Mouse (Mus musculus): ENCODE data around the gene Abce1.
A peak's percentile ranks its signal among the peaks of the same experiment; 100 is the strongest.
"Not testable (repeated sequence)": the region's sequence is repeated elsewhere in the genome, so short reads cannot be mapped to it uniquely, and the experiment has no call there.

Abce1 gene

GRCm38 (mm10) chr8:79711064-79711961 lies at the start of gene Abce1, which contains the start of gene Anapc10:
Abce1 (minus strand) TSS chr8:79711740.
Anapc10 (plus strand) TSS chr8:79711820.
- DNase-seq (ENCODE audit: low read depth, low spot score), result peak; percentile 99

GRCm38 (mm10) chr8:79750305-79750704 lies 38.8 kb upstream of the Abce1 start:
- peak; percentile 43 for DNase-seq (ENCODE audit: low read depth, low spot score)

DNA sequence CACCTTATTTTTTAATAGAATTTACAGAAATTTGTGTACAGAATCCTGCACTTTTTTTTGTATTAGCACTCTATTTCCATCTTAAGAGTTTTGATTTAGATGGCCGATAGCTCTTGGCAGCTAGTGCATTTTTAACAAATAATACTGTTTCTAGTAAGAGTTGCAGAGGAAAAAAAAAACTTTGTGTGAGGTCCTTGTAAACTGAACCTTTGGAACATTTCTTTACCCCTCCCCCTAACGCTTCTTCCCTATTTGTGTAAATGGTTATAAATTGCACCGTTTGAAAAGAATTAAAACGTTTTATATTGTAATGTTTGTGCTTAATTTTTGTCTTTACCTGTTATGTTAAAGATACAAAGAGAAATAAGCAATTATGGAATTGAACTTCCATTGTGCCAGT lies 37.1 kb upstream of the Abce1 start:
- no peak for DNase-seq (ENCODE audit: low read depth, low spot score)

- no peak for DNase-seq (ENCODE audit: low read depth, low spot score)
These were observed 36.6 kb upstream of the Abce1 start for GRCm38 (mm10) chr8:79748171-79748570.

DNA sequence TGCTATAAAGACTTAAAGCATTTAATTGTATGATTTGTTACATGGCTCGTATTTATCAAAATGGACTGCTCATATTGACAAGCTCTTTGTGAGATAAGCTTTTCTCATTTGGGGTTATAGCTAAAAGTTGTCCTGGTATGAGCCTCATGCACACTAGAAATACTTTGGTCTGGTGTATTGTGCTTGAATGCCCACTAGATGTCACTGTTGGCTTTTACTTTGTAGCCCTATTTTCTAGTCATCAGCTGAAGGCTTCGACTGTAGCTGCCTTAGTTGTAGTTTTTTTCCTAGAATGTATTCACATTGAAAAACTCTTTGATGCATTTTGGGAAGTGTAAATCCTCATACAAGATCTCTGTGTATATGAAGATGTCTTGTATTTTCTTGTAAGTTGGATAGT lies 22.8 kb upstream of the Abce1 start:
- peak; percentile 70 for DNase-seq (ENCODE audit: low read depth, low spot score)

GRCm38 (mm10) chr8:79727900-79728299 lies 16.4 kb upstream of the Abce1 start:
- no peak for DNase-seq (ENCODE audit: low read depth, low spot score)

- DNase-seq (ENCODE audit: low read depth, low spot score), result no peak
These were observed 13.0 kb upstream of the Abce1 start for GRCm38 (mm10) chr8:79724589-79724988.

DNA sequence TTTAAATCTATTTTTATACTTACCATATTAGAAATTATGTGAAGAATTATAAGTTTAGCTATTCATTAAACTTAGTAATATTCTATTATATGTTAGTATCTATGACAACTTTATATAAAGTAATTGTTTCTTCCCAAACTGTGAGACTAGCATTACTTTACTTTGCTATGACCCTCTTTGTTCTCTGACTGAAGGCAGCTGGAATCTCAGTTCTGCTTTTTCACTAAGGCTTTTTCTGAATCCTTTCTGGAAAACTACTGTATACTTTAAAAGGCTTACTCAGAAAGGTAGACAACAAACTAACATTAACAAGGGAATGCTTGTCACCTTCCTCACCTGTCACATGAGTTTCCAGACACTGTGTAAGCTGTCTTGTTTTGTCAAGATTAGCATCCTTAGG lies 11.8 kb upstream of the Abce1 start:
- DNase-seq (ENCODE audit: low read depth, low spot score), result no peak

GRCm38 (mm10) chr8:79721537-79721936 lies 10.0 kb upstream of the Abce1 start:
- DNase-seq (ENCODE audit: low read depth, low spot score), result no peak

DNA sequence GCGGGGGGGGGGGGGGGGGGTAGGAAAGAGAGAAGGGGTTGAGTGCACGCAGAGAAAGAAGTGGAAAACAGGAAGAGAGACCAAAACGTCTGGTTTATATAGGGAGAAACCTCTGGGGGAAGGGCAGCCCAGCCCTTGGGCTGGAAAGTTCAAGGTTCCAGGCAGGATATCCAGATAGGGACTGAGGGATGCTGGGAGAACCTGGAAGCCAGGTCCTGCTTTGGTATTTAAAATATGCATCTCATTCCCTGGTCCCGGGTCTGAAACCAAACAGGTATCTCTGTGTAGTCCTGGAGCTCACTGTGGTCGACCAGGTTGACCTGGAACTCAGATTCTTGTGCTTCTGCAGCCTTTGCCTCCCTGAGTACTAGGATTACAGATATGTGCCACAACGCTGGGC lies 1.1 kb upstream of the Abce1 start:
- no peak for DNase-seq (ENCODE audit: low read depth, low spot score)

DNA sequence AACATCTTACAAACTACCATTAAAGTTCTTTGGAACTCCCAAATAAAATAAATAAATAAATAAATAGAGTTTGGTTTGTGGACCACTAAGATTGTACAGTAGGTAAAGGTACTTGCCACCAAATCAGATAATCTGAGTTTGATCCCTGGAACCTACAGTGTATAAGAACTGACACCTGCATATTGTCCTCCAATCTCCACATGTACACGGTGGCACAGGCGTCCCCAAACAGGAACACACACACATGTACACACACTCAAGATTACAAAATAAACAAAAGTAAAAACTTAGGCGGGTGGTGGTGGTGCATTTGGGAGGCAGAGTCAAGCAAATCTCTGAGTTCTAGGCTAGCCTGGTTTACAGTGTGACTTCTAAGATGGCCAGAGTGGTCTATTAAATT lies 4.9 kb downstream of the Abce1 start:
- DNase-seq (ENCODE audit: low read depth, low spot score), result no peak

DNA sequence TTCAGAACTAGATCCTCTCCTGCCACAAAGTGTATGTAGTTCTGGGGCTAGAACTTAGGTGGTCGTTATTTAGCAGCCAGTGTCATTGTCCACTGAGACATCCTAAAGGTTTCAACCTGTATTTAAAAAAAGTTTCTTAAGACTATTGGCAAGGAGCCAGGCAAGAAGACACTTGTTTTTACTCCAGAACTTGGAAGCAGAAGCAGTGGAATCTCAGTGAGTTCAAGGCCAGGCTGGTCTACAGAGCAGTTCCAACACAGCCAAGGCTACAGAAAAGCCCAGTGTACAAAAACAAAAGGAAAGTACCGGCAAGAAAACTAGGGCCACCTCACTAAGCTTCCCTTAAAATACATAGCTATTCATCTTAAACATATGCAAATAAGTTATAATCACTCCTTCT lies 19.0 kb downstream of the Abce1 start:
- no peak for DNase-seq (ENCODE audit: low read depth, low spot score)

- DNase-seq (ENCODE audit: low read depth, low spot score), result not testable (repeated sequence)
These were observed 25.6 kb downstream of the Abce1 start for GRCm38 (mm10) chr8:79685927-79686326.

DNA sequence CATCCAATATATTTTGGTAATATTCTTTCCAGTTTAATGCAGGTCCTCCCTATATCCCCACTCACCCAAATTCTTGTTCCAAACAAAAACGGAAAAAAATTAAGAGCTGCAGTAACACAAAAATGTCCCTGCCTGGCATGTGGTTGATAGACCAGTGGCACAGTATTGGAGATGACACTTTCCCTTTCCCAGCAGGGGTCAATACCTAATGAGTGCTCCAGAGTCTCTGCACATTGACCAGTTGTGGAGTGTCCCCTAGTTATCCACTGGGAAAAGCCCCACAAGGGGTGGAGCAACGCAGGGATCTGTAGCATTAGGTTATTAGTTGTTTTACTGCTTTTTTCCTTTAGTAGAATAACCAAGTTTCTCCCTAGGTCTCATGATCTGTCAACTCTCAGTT lies 30.6 kb downstream of the Abce1 start:
- DNase-seq (ENCODE audit: low read depth, low spot score), result no peak

GRCm38 (mm10) chr8:79680555-79680954 lies 31.0 kb downstream of the Abce1 start:
- DNase-seq (ENCODE audit: low read depth, low spot score), result peak; percentile 44

GRCm38 (mm10) chr8:79680083-79680482 lies 31.5 kb downstream of the Abce1 start:
- not testable (repeated sequence) for DNase-seq (ENCODE audit: low read depth, low spot score)

GRCm38 (mm10) chr8:79679005-79679404 lies 32.5 kb downstream of the Abce1 start:
- DNase-seq (ENCODE audit: low read depth, low spot score), result peak; percentile 24

DNA sequence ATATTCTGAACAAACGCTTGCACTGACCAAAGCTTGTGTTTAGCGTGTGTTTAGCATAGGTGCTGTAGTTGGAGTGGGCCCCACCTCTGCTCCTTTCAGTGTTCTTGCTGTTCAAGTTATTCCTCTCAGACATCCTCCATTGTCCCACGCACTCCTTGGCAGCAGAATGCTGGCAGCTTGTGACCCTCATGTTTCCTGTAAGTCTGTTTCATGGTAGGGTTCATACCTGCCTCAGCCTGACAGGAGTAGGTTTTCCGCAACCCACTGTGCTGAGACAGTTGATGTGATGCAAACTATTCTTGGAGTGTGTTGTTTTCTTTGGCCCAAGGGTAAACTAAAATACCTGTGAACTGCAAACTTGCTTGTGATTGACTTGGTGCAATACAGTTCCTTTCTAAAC lies 35.1 kb downstream of the Abce1 start:
- peak; percentile 7 for DNase-seq (ENCODE audit: low read depth, low spot score)

GRCm38 (mm10) chr8:79658715-79659114 lies 52.8 kb downstream of the Abce1 start:
- not testable (repeated sequence) for DNase-seq (ENCODE audit: low read depth, low spot score)

GRCm38 (mm10) chr8:79653736-79654135 lies 57.8 kb downstream of the Abce1 start:
- DNase-seq (ENCODE audit: low read depth, low spot score), result no peak

GRCm38 (mm10) chr8:79650158-79650814 lies 61.3 kb downstream of the Abce1 start:
- peak; percentile 11 for DNase-seq (ENCODE audit: low read depth, low spot score)

DNA sequence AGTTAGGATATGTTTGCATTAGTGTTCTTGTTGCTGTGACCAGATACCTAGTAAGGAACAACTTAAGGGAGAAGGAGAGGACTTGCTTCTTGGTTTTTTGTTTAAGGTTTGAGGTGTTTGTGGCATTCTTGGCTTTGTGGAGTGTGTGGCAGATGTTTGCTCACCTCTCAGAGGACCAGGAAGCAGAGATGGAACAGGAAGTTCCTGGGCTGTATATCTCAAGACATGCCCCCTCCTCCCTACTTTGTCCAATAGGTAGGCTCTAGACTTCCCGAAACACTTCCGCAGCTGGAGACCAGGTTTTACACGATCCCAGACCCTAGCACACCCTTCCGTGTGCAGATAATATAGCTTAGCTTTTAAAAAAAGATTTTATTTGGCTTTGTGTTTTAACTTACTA lies 62.0 kb downstream of the Abce1 start:
- no peak for DNase-seq (ENCODE audit: low read depth, low spot score)

GRCm38 (mm10) chr8:79641119-79641518 lies 70.4 kb downstream of the Abce1 start:
- DNase-seq (ENCODE audit: low read depth, low spot score), result no peak
